Mouse (Mus musculus): ENCODE results near the gene Cox20. TPM values are rescaled to one million over a fixed set of nuclear protein-coding genes. Genes with fewer than 3 reads are reported as not detected.
"Not testable (repeated sequence)": the region's sequence is repeated elsewhere in the genome, so short reads cannot be mapped to it uniquely, and the experiment has no call there.

The Cox20 gene
- total and polyA plus RNA-seq, 3 experiments = 9.9 to 26.0 (median 19.1) TPM

DNA sequence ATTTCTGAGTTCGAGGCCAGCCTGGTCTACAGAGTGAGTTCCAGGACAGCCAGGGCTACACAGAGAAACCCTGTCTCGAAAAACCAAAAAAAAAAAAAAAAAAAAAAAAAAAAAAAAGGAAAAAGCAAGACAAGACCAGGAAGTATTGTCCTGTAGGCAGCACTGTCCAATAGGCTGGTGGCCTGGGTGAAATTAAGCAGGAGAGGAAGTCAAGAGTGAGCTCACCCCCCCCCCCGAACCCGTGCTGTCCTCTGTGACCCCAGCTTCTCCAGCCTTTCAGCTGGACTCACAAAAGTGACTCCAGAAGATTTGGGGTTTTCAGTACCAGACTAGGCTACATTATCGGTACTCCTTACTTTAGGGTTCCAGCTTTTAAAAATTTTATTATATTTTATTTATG, 23.7 kb downstream of the Cox20 start:
- Histone ChIP-seq H3K9ac (ENCODE audit: insufficient read depth, low read depth) (no peak overlapping the region), H3K4me3 (replicated peaks in 1 of 3; ENCODE audit: low read depth in 2 of 3, low read length in 2 of 3, poor library complexity in 1 of 3) (no peak overlapping the region), H3K27ac (ENCODE audit: insufficient read depth, low read depth) (no peak overlapping the region), H3K36me3 (replicated peaks in 1 of 2; ENCODE audit: control insufficient read depth in 1 of 2, insufficient read depth in 1 of 2, low read length in 1 of 2) (no peaks in the 10 kb centered on the region), H3K4me2 (ENCODE audit: insufficient read depth, low read depth, poor library complexity, severe bottlenecking) (no peak overlapping the region), H3K79me2 (replicated peaks; ENCODE audit: control insufficient read depth, extremely low read depth, insufficient read depth, poor library complexity, severe bottlenecking) (no peaks in the 10 kb centered on the region), H3K27me3 (replicated peaks) (no peaks in the 10 kb centered on the region), H3K9me3 (replicated peaks; ENCODE audit: low read length) (no peaks in the 10 kb centered on the region), H3K4me1 (ENCODE audit: control insufficient read depth in 1 of 2, insufficient read depth in 2 of 2) (no peaks in the 10 kb centered on the region; a peak in 1 of 4 replicates)
- in situ Hi-C loops (cut with MboI; ENCODE audit: low pct_ligation_motif_present, low pct_unique_long_range_greater_than_20kb, low sequenced_read_pairs) (no loop called here), dilution Hi-C loops (cut with MboI; ENCODE audit: extremely low pct_ligation_motif_present, extremely low pct_unique_long_range_greater_than_20kb, low sequenced_read_pairs) (no loop called here)
- no peak for TF ChIP-seq PAX5 (IDR thresholded peaks at IDR 0.05; ENCODE audit: low read length)
- no peak for TF ChIP-seq ZC3H11A (IDR thresholded peaks at IDR 0.05; ENCODE audit: low read depth, low read length)
- no peak for TF ChIP-seq TBP (conservative IDR thresholded peaks at IDR 0.05; ENCODE audit: low read depth, low read length)
- no peak for TF ChIP-seq USF2 (conservative IDR thresholded peaks at IDR 0.05; ENCODE audit: low read depth, low read length)
- TF ChIP-seq MAZ (IDR thresholded peaks at IDR 0.05; ENCODE audit: low read depth, low read length) = no peak
- TF ChIP-seq MAX (IDR thresholded peaks at IDR 0.05; ENCODE audit: low read length) = no peak
- no peak for TF ChIP-seq IRF4 (IDR thresholded peaks at IDR 0.05; ENCODE audit: low read depth, low read length)
- no peak for TF ChIP-seq JUN (IDR thresholded peaks at IDR 0.05; ENCODE audit: insufficient read depth, low read depth, low read length)
- TF ChIP-seq ZMIZ1 (IDR thresholded peaks at IDR 0.05; ENCODE audit: low read depth, low read length) = no peak
- no peak for TF ChIP-seq CHD1 (IDR thresholded peaks at IDR 0.05; ENCODE audit: low read depth, low read length)
- TF ChIP-seq MYC (IDR thresholded peaks at IDR 0.05; ENCODE audit: low read depth, low read length) = no peak
- TF ChIP-seq RCOR1 (conservative IDR thresholded peaks at IDR 0.05; ENCODE audit: low read depth, low read length) = no peak
- TF ChIP-seq TCF12 (IDR thresholded peaks at IDR 0.05; ENCODE audit: low read depth, low read length) = no peak
- TF ChIP-seq SIN3A (IDR thresholded peaks at IDR 0.05; ENCODE audit: low read length) = no peak
- TF ChIP-seq MAFK (IDR thresholded peaks at IDR 0.05; ENCODE audit: insufficient replicate concordance, low read length) = no peak
- no peak for TF ChIP-seq SMC3 (IDR thresholded peaks at IDR 0.05; ENCODE audit: low read depth, low read length)
- no peak for TF ChIP-seq MEF2A (IDR thresholded peaks at IDR 0.05; ENCODE audit: borderline replicate concordance, low read depth, low read length)
- no peak for DNase-seq (ENCODE audit: extremely low read depth)

DNA sequence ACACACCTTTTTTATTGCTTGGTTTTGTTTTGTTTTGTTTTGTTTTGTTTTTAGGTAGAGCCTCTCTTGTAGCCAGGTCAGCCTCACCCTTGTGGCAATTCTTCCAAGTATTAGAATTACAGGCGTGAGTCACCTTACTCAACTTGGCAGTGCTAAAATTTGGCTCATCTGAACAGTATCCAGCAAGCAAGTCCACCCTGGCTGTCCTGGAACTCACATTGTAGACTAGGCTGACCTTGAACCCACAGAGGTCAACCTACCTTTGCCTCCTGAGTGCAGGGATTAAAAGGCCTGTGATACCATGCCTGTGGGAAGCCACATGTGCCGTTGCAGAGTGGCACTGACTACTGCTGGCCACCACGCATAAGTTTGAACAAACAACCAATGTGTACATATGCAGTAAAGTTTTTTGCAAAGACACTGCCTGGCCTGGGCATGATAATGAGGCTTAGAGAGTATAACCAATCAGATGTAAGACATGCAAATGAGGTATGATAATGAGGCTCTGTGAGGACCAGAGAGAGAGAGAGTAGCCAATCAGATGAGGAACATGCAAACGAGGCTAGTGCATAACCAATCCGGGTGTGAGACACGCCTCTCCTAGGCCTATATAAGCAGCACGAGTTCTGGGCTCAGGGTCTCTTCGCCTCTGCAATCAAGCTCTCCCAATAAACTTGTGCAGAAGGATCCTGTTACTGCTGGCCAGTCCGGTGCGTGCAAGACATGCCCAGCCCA, 25.3 kb downstream of the Cox20 start:
- H3K4me3 ChIP-seq (replicated peaks in 1 of 3; ENCODE audit: low read depth in 2 of 3, low read length in 2 of 3, poor library complexity in 1 of 3); in situ Hi-C loops (cut with MboI; ENCODE audit: low pct_ligation_motif_present, low pct_unique_long_range_greater_than_20kb, low sequenced_read_pairs); H3K27me3 ChIP-seq (replicated peaks); H3K4me1 ChIP-seq (ENCODE audit: control insufficient read depth in 1 of 2, insufficient read depth in 2 of 2); DNase-seq (ENCODE audit: extremely low read depth); H3K36me3 ChIP-seq (replicated peaks in 1 of 2; ENCODE audit: control insufficient read depth in 1 of 2, insufficient read depth in 1 of 2, low read length in 1 of 2); H3K27ac ChIP-seq (ENCODE audit: insufficient read depth, low read depth); dilution Hi-C loops (cut with MboI; ENCODE audit: extremely low pct_ligation_motif_present, extremely low pct_unique_long_range_greater_than_20kb, low sequenced_read_pairs); H3K4me2 ChIP-seq (ENCODE audit: insufficient read depth, low read depth, poor library complexity, severe bottlenecking); H3K9ac ChIP-seq (ENCODE audit: insufficient read depth, low read depth); H3K79me2 ChIP-seq (replicated peaks; ENCODE audit: control insufficient read depth, extremely low read depth, insufficient read depth, poor library complexity, severe bottlenecking); H3K9me3 ChIP-seq (replicated peaks; ENCODE audit: low read length): not testable (repeated sequence)

Measured in CH12.LX (cell line).